Mouse (Mus musculus) thymus, postnatal 4 days (tissue): ENCODE results near the gene Zfp764.
"Not testable (repeated sequence)": the region's sequence is repeated elsewhere in the genome, so short reads cannot be mapped to it uniquely, and the experiment has no call there.

ENCODE experiments used
- DNase-seq: peaks from one replicate; pipeline ENCODE4 v3.0.0; 2021

Zfp764 gene

DNA sequence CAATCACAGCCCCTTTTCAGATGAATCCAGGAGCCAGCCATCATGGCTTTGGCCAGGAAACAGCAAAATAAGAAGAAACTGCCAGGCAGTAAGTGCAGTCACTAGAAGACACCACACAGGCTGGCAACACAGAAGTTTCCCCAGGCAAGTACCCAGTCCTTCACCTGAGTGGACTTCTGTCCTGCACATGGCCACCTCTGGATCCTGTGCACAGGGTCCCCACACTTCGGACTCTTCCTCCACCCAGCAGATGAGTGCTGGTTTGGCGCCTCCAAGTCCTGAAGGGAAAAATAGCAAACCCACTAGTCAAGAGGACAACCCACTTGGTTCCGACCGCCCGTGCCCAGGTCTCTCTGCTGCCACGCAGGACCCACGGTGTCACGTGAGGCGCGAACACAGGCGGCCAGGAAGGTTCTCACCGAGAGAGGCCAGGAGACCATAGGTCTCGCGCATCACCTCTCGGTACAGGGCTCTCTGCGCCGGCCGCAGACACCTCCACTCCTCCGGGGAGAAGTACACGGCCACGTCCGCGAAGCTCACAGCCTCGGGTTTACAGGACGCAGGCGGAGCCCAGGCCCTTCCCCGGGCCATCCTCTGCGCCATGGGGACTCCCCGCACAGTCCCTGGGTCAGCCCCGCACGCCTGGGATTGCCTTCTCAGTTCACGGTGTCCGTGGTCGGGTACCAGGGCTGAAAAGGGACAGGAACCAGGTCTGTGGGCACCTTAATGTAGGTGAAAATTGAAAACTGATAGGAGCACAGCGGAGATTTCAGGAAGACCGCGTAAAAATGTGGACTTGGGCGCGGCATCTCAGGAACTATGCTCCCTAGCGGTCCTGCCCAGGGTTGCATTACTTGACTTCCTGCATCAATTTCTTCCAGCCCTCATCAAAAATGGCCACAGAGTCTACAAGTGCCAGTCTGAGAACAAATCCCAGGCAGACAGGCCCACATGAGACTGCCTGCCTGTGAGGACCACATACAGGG lies at the start of gene Zfp764:
Zfp764 (minus strand) TSS at position 821 of the 986 bp plus-strand sequence.
- DNase-seq = peak; percentile 92

DNA sequence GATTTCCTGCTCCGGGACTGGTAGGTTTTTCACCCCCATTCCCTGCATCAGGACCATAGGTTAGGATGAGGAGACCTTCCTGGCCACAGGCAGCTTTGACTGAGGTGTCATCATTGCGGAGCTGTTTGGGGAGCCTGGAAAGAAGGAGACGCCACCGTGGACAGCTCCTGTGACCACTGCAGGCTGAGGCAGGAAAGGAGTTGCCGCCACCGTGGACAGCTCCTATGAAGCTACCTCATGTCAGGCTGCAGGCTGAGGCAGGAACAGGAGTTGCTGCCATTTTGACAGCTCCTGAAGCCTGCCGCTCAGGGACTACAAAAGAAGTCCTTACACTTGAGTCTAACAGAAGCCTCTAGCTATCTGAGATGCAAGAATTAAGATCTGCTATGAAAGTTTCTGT lies 48.3 kb upstream of the Zfp764 start:
- DNase-seq = no peak

DNA sequence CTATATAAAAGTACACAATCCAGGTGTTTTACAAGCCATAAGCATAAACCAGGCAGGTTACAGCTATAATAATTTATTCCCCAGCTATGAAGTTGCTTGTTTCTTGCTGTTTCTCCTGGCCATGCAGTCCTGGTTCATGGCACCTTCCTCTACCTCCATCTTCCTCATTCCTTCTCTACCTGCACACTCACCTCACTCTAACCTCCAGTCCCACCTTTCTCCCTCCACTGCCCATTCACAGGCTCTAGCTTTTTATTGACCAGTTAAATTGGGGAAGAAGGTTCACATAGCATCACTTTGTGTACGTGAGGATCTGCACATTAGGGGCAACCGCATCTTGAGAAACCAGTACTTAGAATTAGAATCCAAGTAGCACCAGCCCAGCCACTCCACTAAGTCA lies 46.4 kb upstream of the Zfp764 start:
- DNase-seq = no peak

- no peak for DNase-seq
Observed at GRCm38 (mm10) chr7:127449966-127450365, 43.3 kb upstream of the Zfp764 start.

DNA sequence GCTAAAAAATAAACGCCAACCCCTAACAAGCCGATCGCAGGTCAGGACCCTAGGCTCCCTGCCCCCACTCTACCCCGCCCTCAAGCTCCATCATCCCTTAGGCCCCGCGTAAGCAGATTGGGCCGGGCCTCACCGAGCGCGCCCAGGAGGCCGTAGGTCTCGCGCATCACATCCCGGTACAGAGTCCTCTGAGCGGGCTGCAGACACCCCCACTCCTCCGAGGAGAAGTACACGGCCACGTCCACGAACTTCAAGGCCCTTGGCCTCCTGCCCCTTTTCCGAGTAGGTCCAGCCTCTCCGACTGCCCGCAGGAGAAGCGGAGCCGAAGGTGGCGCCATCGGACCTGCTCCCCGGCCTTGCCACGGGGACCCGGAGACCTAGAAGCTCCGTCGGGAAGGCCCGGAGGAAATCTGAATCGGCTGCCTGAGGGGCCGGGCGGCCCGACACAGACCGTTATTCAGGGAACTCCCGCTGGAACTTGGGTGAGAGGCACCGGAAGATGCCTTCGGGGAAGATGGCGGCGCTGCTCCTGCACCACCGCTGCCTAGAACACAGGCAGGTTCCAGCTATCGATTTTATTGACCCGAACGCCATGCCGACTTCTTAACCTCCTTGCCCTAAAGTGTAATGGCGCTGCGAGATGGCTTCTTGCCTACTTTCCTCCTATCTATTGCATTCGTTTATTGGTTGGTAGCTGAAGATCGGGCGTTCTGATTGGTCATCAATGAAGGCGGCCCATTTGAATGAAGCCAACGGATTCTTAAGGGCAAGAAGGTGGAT lies 42.1 kb upstream of the Zfp764 start, which contains the start of gene Zfp689:
Zfp689 (minus strand) TSS at position 638 of the 780 bp plus-strand sequence.
- DNase-seq = peak; percentile 86

DNA sequence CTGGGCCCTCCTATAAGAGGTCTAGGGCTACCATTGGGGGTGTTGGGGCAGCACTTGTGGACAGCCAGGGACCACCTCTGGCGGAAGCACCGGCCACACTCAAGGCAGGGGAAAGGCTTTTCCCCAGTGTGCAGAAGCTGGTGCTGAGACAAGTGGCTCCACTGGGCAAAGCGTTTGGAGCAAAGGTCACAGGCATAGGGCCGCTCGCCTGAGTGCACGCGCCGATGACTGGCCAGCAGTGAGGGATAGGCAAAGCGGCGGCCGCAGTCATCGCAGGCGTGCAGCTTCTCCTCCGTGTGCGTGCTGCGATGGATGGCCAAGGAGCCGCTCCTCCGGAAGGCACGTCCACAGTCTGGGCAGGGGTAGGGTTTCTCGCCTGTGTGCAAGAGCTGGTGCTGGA lies 37.4 kb upstream of the Zfp764 start:
- no peak for DNase-seq

DNA sequence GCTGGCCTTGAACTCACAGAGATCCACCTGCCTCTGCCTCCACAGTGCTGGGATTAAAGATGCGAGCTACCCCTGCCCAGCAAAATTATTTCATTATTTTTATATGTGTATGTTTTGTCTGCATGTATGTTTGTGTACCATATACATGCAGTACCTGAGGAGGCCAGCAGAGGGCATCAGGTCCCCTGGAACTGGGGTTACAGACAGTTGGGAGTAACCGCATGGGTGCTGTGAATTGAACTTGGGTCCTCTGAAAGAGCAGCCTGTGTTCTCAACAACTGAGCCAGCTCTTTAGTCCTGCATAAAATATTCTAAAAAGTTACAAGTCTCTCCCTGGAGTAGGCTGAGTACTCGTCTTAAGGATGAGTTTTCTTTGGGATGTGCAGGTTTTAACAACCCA lies 31.1 kb upstream of the Zfp764 start:
- peak; percentile 69 for DNase-seq

- no peak for DNase-seq
Observed at GRCm38 (mm10) chr7:127435206-127435605, 28.6 kb upstream of the Zfp764 start.

- no peak for DNase-seq
Observed at GRCm38 (mm10) chr7:127426354-127426753, 19.7 kb upstream of the Zfp764 start.

DNA sequence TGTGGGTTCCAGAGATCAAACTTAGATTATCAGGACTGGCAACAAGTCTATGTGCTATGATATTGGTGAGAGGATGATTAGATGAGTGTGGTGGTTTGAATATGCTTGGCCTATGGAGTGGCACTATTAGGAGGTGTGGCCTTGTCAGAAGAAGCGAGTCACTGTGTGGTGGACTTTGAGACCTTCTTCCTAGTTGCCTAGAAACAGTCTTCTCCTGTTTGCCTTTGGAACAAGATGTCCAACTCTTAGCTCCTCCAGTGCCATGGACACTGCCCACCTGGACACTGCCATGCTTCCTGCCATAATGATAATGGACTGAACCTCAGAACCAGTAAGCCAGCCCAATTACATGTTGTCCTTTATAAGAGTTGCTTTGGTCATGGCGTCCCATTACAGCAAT lies 19.3 kb upstream of the Zfp764 start:
- no peak for DNase-seq

DNA sequence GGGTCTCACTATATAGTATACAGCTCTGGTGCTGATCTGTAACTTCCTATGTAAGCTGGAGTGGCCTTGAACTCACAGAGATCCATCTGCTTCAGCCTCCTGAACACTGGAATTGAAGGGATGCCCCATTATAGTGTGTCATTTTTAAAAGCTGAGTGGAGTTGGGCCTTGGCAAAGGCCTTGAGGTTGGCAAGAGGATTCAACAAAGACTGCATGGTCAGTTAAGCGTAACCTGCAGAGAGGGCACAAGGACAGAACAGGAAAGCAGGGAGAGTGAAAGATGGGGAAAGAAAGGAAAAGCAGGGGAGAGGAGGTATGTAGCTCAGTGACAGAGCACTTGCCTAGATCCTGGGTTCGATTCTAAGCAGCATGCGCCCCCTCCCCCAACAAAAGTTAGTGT lies 18.7 kb upstream of the Zfp764 start:
- no peak for DNase-seq

DNA sequence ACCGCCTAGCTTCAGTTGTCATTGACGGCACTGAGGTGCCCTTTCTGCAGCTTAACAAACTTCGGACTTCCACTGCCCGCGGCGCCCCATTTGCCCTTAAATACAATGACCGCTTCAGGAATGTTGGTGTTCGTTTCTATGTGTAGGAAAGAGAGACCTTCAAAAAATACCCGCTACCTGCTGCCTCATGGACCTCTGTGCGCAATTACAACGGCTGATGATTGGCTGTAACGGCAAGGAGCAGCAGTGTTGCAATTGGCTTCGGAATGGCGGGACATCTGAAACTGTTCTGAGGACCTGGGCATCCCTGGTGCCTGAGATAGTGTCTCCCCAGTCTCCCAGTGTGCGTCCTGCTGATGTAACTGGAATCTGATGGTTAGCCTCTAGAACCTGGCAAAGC lies 15.6 kb upstream of the Zfp764 start:
- no peak for DNase-seq

- peak; percentile 99 for DNase-seq
Observed at GRCm38 (mm10) chr7:127421388-127422191, 15.0 kb upstream of the Zfp764 start, which contains the start of gene Zfp688. TSS of gene Zfp688 (minus strand) at chr7:127422068.

- no peak for DNase-seq
Observed at GRCm38 (mm10) chr7:127411418-127411817, 4.8 kb upstream of the Zfp764 start.

GRCm38 (mm10) chr7:127404101-127404500 lies 2.5 kb downstream of the Zfp764 start:
- DNase-seq = not testable (repeated sequence)

- peak; percentile 43 for DNase-seq
Observed at GRCm38 (mm10) chr7:127402980-127403379, 3.6 kb downstream of the Zfp764 start.

DNA sequence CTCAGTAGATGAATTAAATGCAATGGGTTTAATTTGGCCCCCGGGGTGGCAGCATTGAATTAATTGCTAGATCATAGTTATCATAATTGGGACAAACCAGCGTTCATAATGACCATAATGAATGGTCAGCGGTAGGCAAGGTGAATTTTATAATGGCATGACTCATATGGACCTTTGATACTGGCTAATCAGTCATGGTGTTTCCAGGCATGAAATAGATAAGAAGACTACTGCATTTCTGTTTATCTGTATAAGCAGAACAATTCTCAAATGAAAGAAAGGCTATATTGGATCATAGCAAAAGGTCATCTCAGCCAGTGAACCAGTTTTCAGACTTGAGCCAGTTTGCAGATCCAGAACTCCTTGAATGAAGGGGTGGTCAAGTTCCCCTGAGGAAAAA lies 6.3 kb downstream of the Zfp764 start:
- no peak for DNase-seq

DNA sequence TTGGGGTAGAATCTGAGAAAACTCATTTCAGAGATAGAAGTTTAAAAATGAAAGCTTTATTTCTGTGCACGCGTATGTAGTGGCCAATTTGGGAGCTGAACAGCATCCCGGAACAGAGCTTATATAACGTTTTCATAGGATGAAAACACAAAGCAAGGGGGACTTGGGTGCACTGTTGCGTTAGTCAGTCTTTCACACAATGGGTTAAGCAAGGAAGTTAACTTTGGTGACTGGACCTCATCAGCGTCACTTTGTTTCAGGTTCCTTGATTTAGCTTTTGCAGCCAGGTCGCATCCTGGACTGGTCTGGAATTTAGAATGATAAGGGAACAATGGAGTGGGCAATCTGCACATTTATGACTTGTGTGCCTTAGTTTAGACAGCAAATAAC lies 12.7 kb downstream of the Zfp764 start:
- no peak for DNase-seq

- peak; percentile 94 for DNase-seq
Observed at GRCm38 (mm10) chr7:127393157-127393943, 13.3 kb downstream of the Zfp764 start, which contains the start of gene E430018J23Rik. TSS of gene E430018J23Rik (minus strand) at chr7:127393629.

GRCm38 (mm10) chr7:127392251-127392824 lies 14.3 kb downstream of the Zfp764 start:
- no peak for DNase-seq

- no peak for DNase-seq
Observed at GRCm38 (mm10) chr7:127391538-127391937, 15.1 kb downstream of the Zfp764 start.
